8 mouse cellular contexts compared by ENCODE assay signal in the genomic region with DNA sequence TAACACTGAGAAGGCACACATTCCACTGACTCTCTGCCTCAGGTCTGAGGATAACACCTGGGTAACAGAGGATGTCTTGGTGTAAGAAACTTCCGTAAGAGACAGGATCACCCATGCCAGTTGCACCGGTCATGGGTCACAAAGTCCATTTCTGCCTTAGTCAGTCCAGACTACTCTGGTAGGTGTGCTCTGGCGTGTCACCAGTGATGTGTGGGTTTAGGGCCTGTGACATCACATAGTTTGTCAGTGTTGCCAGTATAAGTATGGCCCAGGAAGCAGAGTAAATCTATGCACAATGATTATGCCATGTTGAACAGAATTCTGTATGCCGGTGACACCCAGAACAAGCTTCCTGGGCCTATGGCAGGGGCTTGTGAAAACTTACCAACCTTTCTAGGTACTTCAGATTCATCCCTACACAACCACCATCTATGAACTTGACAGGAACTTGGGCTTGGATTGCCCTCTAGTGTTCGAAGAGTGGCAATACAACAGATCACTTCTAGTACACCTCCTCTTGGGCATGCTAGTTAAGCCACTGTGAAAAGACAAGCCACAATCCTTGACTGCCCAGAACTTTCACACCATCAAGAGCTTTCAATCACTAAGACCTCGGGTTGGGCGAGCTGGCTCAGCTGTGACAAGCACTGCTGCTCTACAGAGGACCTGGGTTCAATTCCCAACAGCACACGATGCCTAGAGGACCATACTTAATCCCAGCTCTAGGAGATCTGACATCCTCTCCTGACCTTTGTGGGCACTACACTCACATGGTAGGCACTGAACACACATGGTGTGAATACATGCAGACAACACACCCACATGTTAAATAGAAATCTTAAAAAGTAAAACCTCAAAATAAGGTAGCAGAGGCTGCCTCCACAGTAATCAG. TPM values are rescaled to one million over a fixed set of nuclear protein-coding genes. Genes with fewer than 3 reads are reported as not detected.
A peak's percentile ranks its signal among the peaks of the same experiment; 100 is the strongest.
DNase-seq lines count a peak whose midpoint lies in the region; ATAC-seq and TF ChIP-seq lines count a peak whose summit lies in the region.

No protein-coding gene starts in this region.

- no peaks in the 10 kb centered on the region for H3K27me3 ChIP-seq in liver, adult 2 months (ENCODE audit: control insufficient read depth, insufficient read depth, low read length)
- no peaks in the 10 kb centered on the region for H3K27me3 ChIP-seq in forebrain, embryonic 11.5 days (ENCODE audit: control insufficient read depth, insufficient read depth, low read length)
- no peaks in the 10 kb centered on the region for H3K27me3 ChIP-seq in hindbrain, embryonic 16.5 days (replicated peaks; ENCODE audit: control insufficient read depth, insufficient read depth, low read length)
- H3K27me3 ChIP-seq in midbrain, embryonic 11.5 days (ENCODE audit: control insufficient read depth, insufficient read depth, low read length), result no peaks in the 10 kb centered on the region

- H3K4me3 ChIP-seq in liver, adult 2 months (ENCODE audit: insufficient read depth, low read depth, low read length), result no peak overlapping the region
- no peak overlapping the region for H3K4me3 ChIP-seq in brown adipose tissue, adult 24 weeks (ENCODE audit: insufficient read depth, low read depth, low read length)
- H3K4me3 ChIP-seq in forebrain, embryonic 11.5 days (ENCODE audit: low read depth, low read length), result no peak overlapping the region
- H3K4me3 ChIP-seq in hindbrain, embryonic 16.5 days (ENCODE audit: low read length), result no peak overlapping the region
- no peak overlapping the region for H3K4me3 ChIP-seq in midbrain, embryonic 11.5 days (ENCODE audit: low read depth, low read length)

- TF ChIP-seq POLR2A in liver, adult 2 months (IDR thresholded peaks at IDR 0.05; ENCODE audit: extremely low read depth, insufficient read depth, low read length), result no peak

- 0 out of 2 replicates have a peak, but pooled peaks have one; percentile 36 for ATAC-seq in forebrain, embryonic 11.5 days (replicated peaks; ENCODE audit: low FRiP score)
- ATAC-seq in hindbrain, embryonic 16.5 days, result peak; percentile 83
- ATAC-seq in midbrain, embryonic 11.5 days (ENCODE audit: low FRiP score), result 0 out of 2 replicates have a peak, but pooled peaks have one; percentile 22

- WGBS in liver, adult 2 months, result 53% methylated on average over 8 of the region's 8 CpGs
- WGBS in forebrain, embryonic 11.5 days, result 67% methylated on average over 8 of the region's 8 CpGs
- 64% methylated on average over 8 of the region's 8 CpGs for WGBS in hindbrain, embryonic 16.5 days
- WGBS in midbrain, embryonic 11.5 days, result 63% methylated on average over 8 of the region's 8 CpGs

- no peak overlapping the region for H3K4me2 ChIP-seq in forebrain, embryonic 11.5 days (ENCODE audit: low read depth, low read length, severe bottlenecking)
- H3K4me2 ChIP-seq in hindbrain, embryonic 16.5 days (ENCODE audit: low read length), result no peak overlapping the region
- H3K4me2 ChIP-seq in midbrain, embryonic 11.5 days, result no peak overlapping the region

- DNase-seq in liver, adult 2 months (ENCODE audit: extremely low read depth, low read depth, low spot score), result peak; percentile 31
- DNase-seq in liver, result no peak
- peak; percentile 57 for DNase-seq in forebrain, embryonic 11.5 days (ENCODE audit: low spot score)
- peak; percentile 39 for DNase-seq in left cerebral cortex, adult 11 months (ENCODE audit: low spot score)
- peak; percentile 93 for DNase-seq in midbrain, embryonic 11.5 days (ENCODE audit: low spot score, missing footprints)
- peak; percentile 49 for DNase-seq in telencephalon, adult 2 months (ENCODE audit: low read depth, low spot score)

- H3K4me1 ChIP-seq in liver, adult 2 months (ENCODE audit: control insufficient read depth, insufficient read depth, low read length), result no peaks in the 10 kb centered on the region; the same call in 1 of the 2 replicates
- no peaks in the 10 kb centered on the region for H3K4me1 ChIP-seq in brown adipose tissue, adult 24 weeks (ENCODE audit: control insufficient read depth, insufficient read depth, insufficient read length, low read length)
- no peaks in the 10 kb centered on the region for H3K4me1 ChIP-seq in forebrain, embryonic 11.5 days (replicated peaks; ENCODE audit: control insufficient read depth, insufficient read depth, low read length)
- H3K4me1 ChIP-seq in hindbrain, embryonic 16.5 days (ENCODE audit: control insufficient read depth, insufficient read depth, low read depth, low read length), result no peaks in the 10 kb centered on the region
- H3K4me1 ChIP-seq in midbrain, embryonic 11.5 days (ENCODE audit: control insufficient read depth, insufficient read depth, low read length), result no peaks in the 10 kb centered on the region

- H3K79me2 ChIP-seq in liver, adult 2 months (ENCODE audit: control insufficient read depth, insufficient read depth, low read length), result no peaks in the 10 kb centered on the region

- H3K9ac ChIP-seq in liver, adult 2 months (ENCODE audit: low read depth, low read length), result no peak overlapping the region
- no peak overlapping the region for H3K9ac ChIP-seq in forebrain, embryonic 11.5 days (ENCODE audit: low read length)
- H3K9ac ChIP-seq in hindbrain, embryonic 16.5 days (ENCODE audit: low read depth, low read length), result no peak overlapping the region
- H3K9ac ChIP-seq in midbrain, embryonic 11.5 days (ENCODE audit: low read length), result no peak overlapping the region

- TF ChIP-seq CTCF in liver, adult 2 months (IDR thresholded peaks at IDR 0.05; ENCODE audit: low read depth, low read length), result 0 out of 2 replicates have a peak, but pooled peaks have one; percentile 14

- H3K9me3 ChIP-seq in forebrain, embryonic 11.5 days (ENCODE audit: control insufficient read depth, low read length), result no peaks in the 10 kb centered on the region
- no peaks in the 10 kb centered on the region for H3K9me3 ChIP-seq in hindbrain, embryonic 16.5 days (ENCODE audit: control insufficient read depth, low read length)
- no peaks in the 10 kb centered on the region for H3K9me3 ChIP-seq in midbrain, embryonic 11.5 days (ENCODE audit: control insufficient read depth, low read length)

- H3K27ac ChIP-seq in liver, adult 2 months (replicated peaks; ENCODE audit: insufficient read depth, low read depth, low read length), result no peak overlapping the region
- H3K27ac ChIP-seq in brown adipose tissue, adult 24 weeks (replicated peaks; ENCODE audit: low read depth, low read length), result peak overlapping the region; percentile 31
- H3K27ac ChIP-seq in forebrain, embryonic 11.5 days (ENCODE audit: low read depth, low read length), result no peak overlapping the region
- no peak overlapping the region for H3K27ac ChIP-seq in hindbrain, embryonic 16.5 days (ENCODE audit: low read depth, low read length)
- no peak overlapping the region for H3K27ac ChIP-seq in midbrain, embryonic 11.5 days (ENCODE audit: low read depth, low read length)

- H3K36me3 ChIP-seq in liver, adult 2 months (ENCODE audit: control insufficient read depth, insufficient read depth, low read length), result peaks cover 44% of the 10 kb centered on the region; the same call in 1 of the 2 replicates
- H3K36me3 ChIP-seq in forebrain, embryonic 11.5 days (ENCODE audit: control insufficient read depth, insufficient read depth, low read length), result no peaks in the 10 kb centered on the region; the same call in 1 of the 2 replicates
- peaks cover 25% of the 10 kb centered on the region for H3K36me3 ChIP-seq in hindbrain, embryonic 16.5 days (ENCODE audit: control insufficient read depth, insufficient read depth, low read length)
- H3K36me3 ChIP-seq in midbrain, embryonic 11.5 days (ENCODE audit: control insufficient read depth, insufficient read depth, low read length), result peaks cover 14% of the 10 kb centered on the region

RNA-seq across cellular contexts. Expression of a gene that starts 20.8 kb away (rescaled TPM):
- total RNA-seq in liver, adult 2 months (2014; rRNA removed), result 20.4 and 21.1 TPM in 2 replicates
- polyA plus RNA-seq in liver, adult 2 months (2012; rRNA removed), result 12.3 and 12.6 TPM in 2 replicates
- 24.5 and 25.8 TPM in 2 replicates for polyA plus RNA-seq in brown adipose tissue, adult 24 weeks (2012; ENCODE audit: insufficient read depth, insufficient read length, missing spikeins)
- 30.8 and 33.5 TPM in 2 replicates for polyA plus RNA-seq in forebrain, embryonic 11.5 days (2014; fragmentation: Nextera tagmentation; extraction: Ambion mirVana)
- 27.2 and 28.0 TPM in 2 replicates for polyA plus RNA-seq in hindbrain, embryonic 16.5 days (2015; fragmentation: Nextera tagmentation; extraction: Ambion mirVana)
- 33.1 and 35.0 TPM in 2 replicates for polyA plus RNA-seq in midbrain, embryonic 11.5 days (2014; fragmentation: Nextera tagmentation; extraction: Ambion mirVana)

Comparison
In these comparisons a context has a peak if more than half of its experiments do, and no peak if none do; other contexts are left out.
1. ATAC-seq: peak in every context shown above with its lines; median percentile 83 in hindbrain, embryonic 16.5 days; 36 in forebrain, embryonic 11.5 days; 22 in midbrain, embryonic 11.5 days.